Mouse (Mus musculus): ENCODE data around the gene Tbc1d22b.

The Tbc1d22b gene

GRCm38 (mm10) chr17:29596771-29597132 is 47.2 kb downstream of the Tbc1d22b start:
- no peak for DNase-seq

GRCm38 (mm10) chr17:29599051-29599450 is 49.5 kb downstream of the Tbc1d22b start:
- DNase-seq, result no peak

DNA sequence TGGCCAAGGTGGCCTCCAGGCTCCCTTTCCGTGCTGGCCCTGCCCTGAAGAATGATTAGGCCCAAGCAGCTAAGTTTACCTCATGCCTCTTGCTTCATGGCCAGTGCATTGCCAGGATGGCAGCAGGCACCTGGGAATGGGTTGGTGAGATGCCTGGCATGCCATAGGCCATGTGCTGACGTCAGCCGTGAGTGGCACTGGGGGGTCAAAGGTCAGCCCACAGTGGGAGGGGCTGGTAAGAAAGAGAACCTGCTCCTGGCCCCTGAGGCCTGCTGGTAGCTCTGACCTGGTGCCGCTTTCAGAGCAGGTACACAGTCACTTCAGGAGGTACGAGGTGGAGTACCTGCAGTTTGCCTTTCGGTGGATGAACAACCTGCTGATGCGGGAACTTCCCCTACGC is 50.0 kb downstream of the Tbc1d22b start:
- no peak for DNase-seq

GRCm38 (mm10) chr17:29601391-29601790 is 51.8 kb downstream of the Tbc1d22b start:
- peak; percentile 87 for DNase-seq

GRCm38 (mm10) chr17:29603283-29603682 is 53.7 kb downstream of the Tbc1d22b start:
- peak; percentile 85 for DNase-seq

- peak; percentile 45 for DNase-seq
Measured at GRCm38 (mm10) chr17:29613453-29613852, 63.9 kb downstream of the Tbc1d22b start.

- peak; percentile 96 for DNase-seq
Measured at GRCm38 (mm10) chr17:29614115-29615023, 64.8 kb downstream of the Tbc1d22b start, which contains the start of the genes Rnf8 and Gm28043. Rnf8 (plus strand) TSS chr17:29614790. Gm28043 (plus strand) TSS chr17:29614876.

DNA sequence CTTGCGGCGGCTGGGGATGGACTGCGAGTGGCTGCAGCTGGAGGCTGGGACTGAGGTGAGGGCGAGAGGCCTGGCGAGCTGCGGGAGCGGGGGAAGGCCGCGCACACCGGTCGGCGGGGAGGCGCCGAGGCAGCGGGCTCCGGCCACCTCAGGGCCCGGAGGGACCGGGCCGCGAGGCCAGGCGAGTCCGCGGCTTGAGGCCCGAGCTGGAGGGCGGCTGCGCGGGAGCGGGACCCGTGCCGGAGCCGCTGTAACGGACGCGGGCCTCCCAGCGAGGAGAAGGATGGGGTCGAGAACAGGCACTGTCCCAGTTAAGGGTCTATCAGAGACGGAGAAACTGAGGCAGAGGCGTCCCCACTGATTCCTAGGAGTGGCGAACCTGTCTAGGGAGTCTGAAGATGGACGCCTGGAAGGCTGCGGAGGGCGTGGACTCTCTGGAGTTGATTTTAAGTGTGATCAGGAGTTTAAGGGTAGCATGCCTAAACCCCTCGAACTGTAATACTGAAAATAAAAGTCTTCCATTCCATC is 65.5 kb downstream of the Tbc1d22b start:
- DNase-seq, result peak; percentile 18

DNA sequence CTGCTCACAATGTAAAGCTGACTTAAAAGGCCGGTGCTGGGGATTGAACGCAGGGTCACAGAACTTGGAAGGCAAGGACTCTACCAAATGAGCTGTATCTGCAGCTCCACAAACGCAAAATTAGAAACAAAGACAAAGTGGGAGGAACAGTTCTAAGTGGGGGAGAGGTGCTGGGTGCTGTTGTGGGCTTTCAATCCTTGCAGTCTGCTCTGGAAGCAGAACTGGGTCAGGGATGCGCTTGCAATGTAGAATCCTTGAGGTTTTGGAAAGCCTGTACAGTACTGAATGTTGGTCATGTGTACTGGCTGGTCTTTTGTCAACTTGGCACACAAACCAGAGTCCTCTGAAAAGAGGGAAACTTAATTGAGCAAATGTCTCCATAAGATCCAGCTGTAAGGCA is 66.0 kb downstream of the Tbc1d22b start:
- no peak for DNase-seq

DNA sequence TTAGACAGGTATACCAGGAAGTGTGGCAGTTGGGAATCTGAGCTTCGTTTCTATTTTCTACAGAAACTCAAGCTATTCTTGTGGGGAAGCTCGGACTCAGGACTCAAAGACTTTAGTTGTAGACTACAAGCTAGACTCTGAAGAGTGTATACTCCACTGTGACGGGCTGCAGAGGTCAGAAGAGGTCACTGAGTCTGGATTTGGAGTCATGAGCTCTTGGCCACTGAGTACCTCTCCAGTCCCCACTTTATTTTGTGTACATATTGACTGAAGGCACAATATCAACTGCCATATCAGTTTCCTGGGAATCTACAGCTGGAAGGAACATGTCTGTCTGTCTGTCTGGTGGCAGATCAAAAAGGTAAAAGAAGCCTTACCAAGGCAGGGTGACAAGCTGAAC is 69.6 kb downstream of the Tbc1d22b start:
- peak; percentile 73 for DNase-seq

DNA sequence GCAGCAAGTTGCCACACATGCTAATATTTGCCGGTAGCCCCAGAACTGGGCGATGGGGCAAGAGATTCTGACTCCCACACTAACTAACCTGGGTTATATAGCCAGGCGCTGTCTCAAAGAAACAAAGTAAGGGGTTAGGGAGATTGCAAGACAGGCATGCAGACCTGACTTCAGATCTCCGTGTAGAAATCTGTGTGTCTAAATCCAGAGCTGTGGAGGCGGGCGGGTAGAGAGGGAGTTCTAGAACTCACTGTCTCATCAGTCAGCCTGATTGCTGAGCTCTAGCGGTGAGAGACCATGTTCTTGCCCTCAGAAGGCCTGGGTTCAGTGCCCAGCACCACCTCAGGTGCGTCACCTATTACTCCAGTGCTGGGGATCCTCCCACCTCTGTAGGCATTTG is 73.9 kb downstream of the Tbc1d22b start:
- DNase-seq, result no peak

- no peak for DNase-seq
Measured at GRCm38 (mm10) chr17:29627285-29627684, 77.7 kb downstream of the Tbc1d22b start.

DNA sequence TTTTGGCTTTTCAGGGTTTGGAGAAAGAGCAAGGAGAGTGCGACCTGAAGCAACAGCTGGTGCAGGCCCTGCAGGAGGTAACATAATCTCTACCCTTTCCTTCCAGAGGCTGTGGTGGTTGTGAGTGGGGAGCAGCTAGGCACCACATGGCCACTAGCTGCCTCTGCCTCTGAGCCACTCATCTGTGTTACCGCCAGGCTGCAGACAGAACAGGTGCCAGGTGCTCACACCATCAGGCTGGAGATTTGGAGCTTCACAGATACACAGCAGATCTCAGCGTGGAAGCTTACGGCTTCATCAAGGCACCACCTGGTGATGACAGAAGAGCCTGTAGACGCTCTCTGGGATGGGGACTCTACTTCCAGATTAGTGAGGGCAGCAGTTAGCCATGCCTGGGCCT is 79.4 kb downstream of the Tbc1d22b start:
- no peak for DNase-seq

GRCm38 (mm10) chr17:29629620-29630019 is 80.0 kb downstream of the Tbc1d22b start:
- DNase-seq, result no peak

GRCm38 (mm10) chr17:29632312-29632711 is 82.7 kb downstream of the Tbc1d22b start:
- DNase-seq, result no peak

DNA sequence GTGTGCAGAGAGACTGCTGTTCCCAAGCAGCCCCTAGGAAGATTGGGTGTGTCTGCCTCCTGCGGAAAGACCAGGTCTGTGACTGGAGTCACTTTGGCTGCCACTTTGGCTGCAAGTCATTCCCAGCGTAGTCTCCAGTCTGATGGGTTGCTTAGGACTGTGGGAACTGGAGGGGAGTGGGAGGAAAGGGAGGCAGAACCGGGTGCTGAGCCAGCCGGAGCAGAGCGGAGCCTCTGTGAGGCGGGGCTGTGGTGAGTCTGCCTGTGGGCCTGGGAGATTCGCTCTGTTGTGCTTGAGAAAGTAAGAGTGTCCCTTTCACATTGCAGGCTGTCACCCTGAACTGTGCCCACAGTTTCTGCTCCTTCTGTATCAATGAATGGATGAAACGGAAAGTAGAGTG is 85.9 kb downstream of the Tbc1d22b start:
- no peak for DNase-seq

GRCm38 (mm10) chr17:29636118-29636517 is 86.5 kb downstream of the Tbc1d22b start:
- DNase-seq, result peak; percentile 32

DNA sequence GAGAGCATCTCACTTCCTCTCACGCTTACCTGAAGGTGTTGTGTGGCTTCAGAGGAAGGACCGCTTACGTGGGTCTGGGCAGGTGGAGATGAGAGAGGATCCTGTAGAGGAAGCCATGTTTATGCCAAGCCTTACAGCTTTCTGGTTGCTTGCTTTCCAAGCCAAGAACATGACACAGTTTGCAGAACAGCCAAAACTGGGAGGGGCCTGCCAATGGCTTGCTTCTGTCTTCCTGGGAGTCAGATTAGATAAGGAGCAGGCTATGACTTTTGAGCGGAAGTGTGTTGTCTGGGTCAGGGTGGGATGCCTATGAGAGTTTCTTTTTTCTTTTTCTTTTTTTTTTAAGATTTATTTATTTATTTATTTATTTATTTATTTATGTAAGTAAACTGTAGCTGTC is 87.8 kb downstream of the Tbc1d22b start:
- peak; percentile 43 for DNase-seq

DNA sequence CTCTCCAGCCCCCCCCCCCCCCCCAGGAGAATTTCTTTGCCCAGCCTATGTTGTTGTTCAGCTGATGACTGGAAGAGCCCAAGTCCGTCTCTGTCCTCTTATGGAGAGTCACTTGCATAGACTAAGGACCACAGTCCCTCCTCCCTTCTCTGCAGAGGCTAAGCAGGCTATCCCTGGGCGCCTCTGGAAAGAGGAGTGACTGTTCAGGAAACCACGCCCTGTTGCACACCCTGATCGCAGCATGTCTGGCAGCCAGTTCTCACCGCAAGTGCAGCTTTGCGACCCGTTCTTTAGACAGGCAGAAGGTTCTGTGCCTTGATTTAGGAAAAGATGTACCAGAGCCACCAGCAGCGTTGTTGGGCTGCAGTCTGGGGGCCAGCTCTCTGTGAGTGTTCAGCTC is 88.3 kb downstream of the Tbc1d22b start:
- peak; percentile 35 for DNase-seq

DNA sequence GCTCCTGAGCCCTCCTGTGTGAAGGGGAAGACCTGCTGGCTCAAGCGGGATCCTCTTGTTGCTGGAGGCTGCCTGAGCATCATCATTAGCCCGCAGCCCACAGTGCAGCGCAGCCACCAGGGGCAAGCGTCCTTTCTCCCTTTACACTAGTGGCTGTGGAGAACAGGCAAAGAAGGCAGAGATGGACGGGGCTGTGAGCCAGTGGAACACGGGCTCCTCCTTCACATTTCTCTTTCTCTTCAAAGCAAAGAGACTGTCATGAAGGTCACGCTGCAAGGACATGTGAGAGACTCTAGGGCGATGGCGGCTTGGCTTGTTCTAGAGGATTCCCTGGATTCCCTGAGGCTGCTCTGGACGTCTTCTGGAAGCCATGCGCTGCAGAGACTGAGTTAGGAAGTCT is 91.4 kb downstream of the Tbc1d22b start:
- no peak for DNase-seq

- DNase-seq, result no peak
Measured at GRCm38 (mm10) chr17:29642219-29642618, 92.6 kb downstream of the Tbc1d22b start.
